Mouse (Mus musculus) cerebellum, adult 2 months (tissue): Measurements from ENCODE around the gene Prcc.

Experiments used
- CTCF ChIP-seq: fragments of 200-500 bp; IDR thresholded peaks from 2 replicates; pipeline ENCODE4 v1.5.1; 2011; ENCODE audit warnings: low read depth, mild to moderate bottlenecking, control low read depth, low read length, moderate library complexity, borderline replicate concordance; ENCODE audit not compliant: insufficient read depth
- POLR2A ChIP-seq: fragments of 200-500 bp; IDR thresholded peaks from 2 replicates; pipeline ENCODE4 v1.6.1; 2011; ENCODE audit warnings: low read length, control low read depth, borderline replicate concordance; ENCODE audit not compliant: insufficient read depth

- TF ChIP-seq CTCF (no peak), POLR2A (no peak)
Observed at GRCm38 (mm10) chr3:87847680-87848079, 37.7 kb downstream of the Prcc start.
